Comparison of ENCODE assay signal across 8 mouse cellular contexts in genomic region chr1:72877892-72878291, GRCm38 (mm10). TPM values are rescaled to one million over a fixed set of nuclear protein-coding genes. Genes with fewer than 3 reads are reported as not detected.
DNase-seq lines count a peak whose midpoint lies in the region; ATAC-seq and TF ChIP-seq lines count a peak whose summit lies in the region.

No protein-coding gene starts in this region.

- H3K9ac ChIP-seq in intestine, embryonic 16.5 days (ENCODE audit: low read depth, low read length) = peak overlapping the region; percentile 41; the same call in 1 of the 2 replicates
- H3K9ac ChIP-seq in lung, embryonic 14.5 days = no peak overlapping the region

- H3K9me3 ChIP-seq in intestine, embryonic 16.5 days (ENCODE audit: control insufficient read depth, low read length) = no peaks in the 10 kb centered on the region
- no peaks in the 10 kb centered on the region for H3K9me3 ChIP-seq in lung, embryonic 14.5 days (ENCODE audit: low read depth, low read length)

- WGBS in intestine, embryonic 16.5 days = 3% methylated on average over 3 of the region's 3 CpGs
- WGBS in lung, embryonic 14.5 days = 2% methylated on average over 3 of the region's 3 CpGs

- peaks cover 13% of the 10 kb centered on the region for H3K4me1 ChIP-seq in intestine, embryonic 16.5 days (ENCODE audit: control insufficient read depth, insufficient read depth, low read length)
- H3K4me1 ChIP-seq in lung, embryonic 14.5 days (ENCODE audit: insufficient read depth) = peaks cover 4% of the 10 kb centered on the region; the same call in 1 of the 2 replicates

- H3K27ac ChIP-seq in intestine, embryonic 16.5 days (ENCODE audit: low read length) = no peak overlapping the region
- H3K27ac ChIP-seq in lung, embryonic 14.5 days (ENCODE audit: low read depth) = no peak overlapping the region

- H3K27me3 ChIP-seq in intestine, embryonic 16.5 days (replicated peaks; ENCODE audit: control insufficient read depth, insufficient read depth, low read length) = no peaks in the 10 kb centered on the region
- H3K27me3 ChIP-seq in lung, embryonic 14.5 days (ENCODE audit: insufficient read depth, low read length) = peaks cover 7% of the 10 kb centered on the region; the same call in 1 of the 2 replicates

- peak; percentile 67 for ATAC-seq in intestine, embryonic 16.5 days
- ATAC-seq in lung, embryonic 14.5 days (ENCODE audit: insufficient read depth) = peak; percentile 26; the same call in 1 of the 2 replicates

- no peaks in the 10 kb centered on the region for H3K36me3 ChIP-seq in intestine, embryonic 16.5 days (ENCODE audit: control insufficient read depth, insufficient read depth, low read length)
- H3K36me3 ChIP-seq in lung, embryonic 14.5 days (ENCODE audit: insufficient read depth) = no peaks in the 10 kb centered on the region

- peak overlapping the region; percentile 13; the same call in 1 of the 2 replicates for H3K4me3 ChIP-seq in intestine, embryonic 16.5 days (ENCODE audit: low read length)
- no peak overlapping the region for H3K4me3 ChIP-seq in lung, embryonic 14.5 days (ENCODE audit: low read depth, low read length)

- TF ChIP-seq CTCF in lung, embryonic 14.5 days (IDR thresholded peaks at IDR 0.05; ENCODE audit: low read depth) = peak; percentile 95

- peak; percentile 43 to 65 for DNase-seq in left cerebral cortex, adult 18-20 months (ENCODE audit: low spot score in 2 of 2)
- DNase-seq in left cerebral cortex, adult 11 months (ENCODE audit: low spot score) = no peak
- DNase-seq in cerebellum, adult 11-12 months = peak; percentile 63
- DNase-seq in forelimb bud, embryonic 11.5 days (ENCODE audit: low read depth, low spot score) = peak; percentile 49
- peak; percentile 82 for DNase-seq in lung, embryonic 14.5 days
- DNase-seq in skeletal muscle tissue, adult 2 months (ENCODE audit: low read depth, low spot score) = peak; percentile 59
- DNase-seq in thymus, postnatal 36 days = no peak

- H3K4me2 ChIP-seq in intestine, embryonic 16.5 days (ENCODE audit: low read depth, low read length) = peak overlapping the region; percentile 46
- peak overlapping the region; percentile 7; the same call in 1 of the 2 replicates for H3K4me2 ChIP-seq in lung, embryonic 14.5 days

RNA-seq across cellular contexts. Expression of gene Igfbp5, which starts 3.2 kb away (rescaled TPM):
- total RNA-seq in left cerebral cortex, adult 18-20 months (2021) = 10 to 100 TPM; 42.5 to 62.4 TPM
- 25.7 and 27.8 TPM in 2 replicates for polyA plus RNA-seq in intestine, embryonic 16.5 days (2015; fragmentation: Nextera tagmentation; extraction: Ambion mirVana)
- polyA plus RNA-seq in lung, embryonic 14.5 days (2014; fragmentation: Nextera tagmentation; extraction: Ambion mirVana) = 48.5 and 51.8 TPM in 2 replicates

RNA-seq across cellular contexts. Expression of gene Igfbp2, which starts 53.6 kb away (rescaled TPM):
- 10 to 100 TPM; 63.4 to 79.3 TPM for total RNA-seq in left cerebral cortex, adult 18-20 months (2021)
- 127 and 139 TPM in 2 replicates for polyA plus RNA-seq in intestine, embryonic 16.5 days (2015; fragmentation: Nextera tagmentation; extraction: Ambion mirVana)
- 321 and 352 TPM in 2 replicates for polyA plus RNA-seq in lung, embryonic 14.5 days (2014; fragmentation: Nextera tagmentation; extraction: Ambion mirVana)

Comparison
In these comparisons a context has a peak if more than half of its experiments do, and no peak if none do; other contexts are left out.
1. DNase-seq: peak in left cerebral cortex, adult 18-20 months (2 of 2), cerebellum, adult 11-12 months (single experiment), forelimb bud, embryonic 11.5 days (single experiment), lung, embryonic 14.5 days (single experiment) and skeletal muscle tissue, adult 2 months (single experiment); none in left cerebral cortex, adult 11 months (single experiment) and thymus, postnatal 36 days (0 of 2).